Mouse (Mus musculus) embryonic facial prominence, embryonic 11.5 days (tissue): ENCODE results near the gene Txnrd2. TPM values are rescaled to one million over a fixed set of nuclear protein-coding genes. Genes with fewer than 3 reads are reported as not detected.

Experiments
- ATAC-seq: fragments of 200-750 bp; cut with Nextera tagmentation; replicated peaks from 2 replicates; pipeline ENCODE4 v1.8.0; 2017; ENCODE audit warnings: low read depth; ENCODE audit not compliant: insufficient number of reproducible peaks, low FRiP score, low TSS enrichment
- DNase-seq: peaks from one replicate; pipeline ENCODE4 v3.0.0-alpha.2; 2015; ENCODE audit warnings: low spot score
- H3K27ac ChIP-seq: fragments of 300-500 bp; sonication (generic); replicated peaks from 2 replicates; pipeline ENCODE4 v1.5.1; 2014; ENCODE audit warnings: mild to moderate bottlenecking, low read depth, low read length, control low read depth
- H3K27me3 ChIP-seq: fragments of 300-500 bp; sonication (generic); 2 replicates; pipeline ENCODE4 v1.6.1; 2014; ENCODE audit warnings: mild to moderate bottlenecking, low read length, moderate library complexity, mixed read lengths; ENCODE audit not compliant: control insufficient read depth, insufficient read depth
- H3K36me3 ChIP-seq: fragments of 300-500 bp; sonication (generic); replicated peaks from 2 replicates; pipeline ENCODE4 v1.6.1; 2014; ENCODE audit warnings: low read depth, mild to moderate bottlenecking, low read length, moderate library complexity, mixed read lengths; ENCODE audit not compliant: control insufficient read depth, insufficient read depth
- H3K4me1 ChIP-seq: fragments of 300-500 bp; sonication (generic); 2 replicates; pipeline ENCODE4 v1.6.1; 2014; ENCODE audit warnings: low read length, mixed read lengths; ENCODE audit not compliant: control insufficient read depth, insufficient read depth
- H3K4me2 ChIP-seq: fragments of 300-500 bp; sonication (generic); 2 replicates; pipeline ENCODE4 v1.6.1; 2014; ENCODE audit warnings: low read depth, mild to moderate bottlenecking, control low read depth, low read length, moderate library complexity
- H3K4me3 ChIP-seq: fragments of 300-500 bp; sonication (generic); 2 replicates; pipeline ENCODE4 v1.5.1; 2014; ENCODE audit warnings: low read depth, low read length, control low read depth
- H3K9ac ChIP-seq: fragments of 300-500 bp; sonication (generic); replicated peaks from 2 replicates; pipeline ENCODE4 v1.6.1; 2014; ENCODE audit warnings: mild to moderate bottlenecking, control low read depth, low read length
- H3K9me3 ChIP-seq: fragments of 300-500 bp; sonication (generic); replicated peaks from 2 replicates; pipeline ENCODE4 v1.6.1; 2016; ENCODE audit warnings: mild to moderate bottlenecking, low read length, inconsistent platforms, mixed read lengths; ENCODE audit not compliant: control insufficient read depth
- WGBS: fragments of 180-500 bp; shearing (Covaris S2); extraction: QIAGEN DNeasy Blood & Tissue Kit; methylation state at CpG from one replicate; pipeline ENCODE4 v1.1.7; 2014; 5-methylcytosine and 5-hydroxymethylcytosine counted together
- polyA plus RNA-seq: library from polyadenylated mRNA; unstranded; fragments of >200 nt; fragmentation: Nextera tagmentation; extraction: Ambion mirVana; gene quantifications from 2 replicates; pipeline ENCODE4 v1.2.1, GENCODE M21; 2014

The Txnrd2 gene
- polyA plus RNA-seq, 1 experiment from 2014 or later: 15.9 TPM

DNA sequence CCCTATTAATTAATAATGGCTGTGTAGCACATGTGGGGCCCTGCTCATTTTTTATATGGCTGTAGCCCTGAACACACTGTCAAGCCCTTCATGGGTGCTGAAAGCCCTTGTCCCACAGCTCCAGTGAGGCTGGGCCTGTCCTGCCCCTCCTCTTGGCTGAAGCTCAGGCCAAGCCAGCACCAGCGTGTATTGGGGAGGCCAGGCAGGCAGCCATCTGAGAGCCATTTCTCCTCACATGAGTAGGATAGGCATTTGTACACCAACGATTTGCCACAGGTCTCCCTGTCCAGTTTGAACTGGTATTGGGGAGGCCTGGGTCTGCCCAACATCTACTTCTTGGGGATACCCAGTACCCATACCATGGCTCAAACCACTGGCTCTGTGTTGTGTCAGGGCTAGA, 47.8 kb downstream of the Txnrd2 start:
- Histone ChIP-seq H3K9ac (no peak overlapping the region), H3K27me3 (no peaks in the 10 kb centered on the region), H3K4me1 (no peaks in the 10 kb centered on the region; the same call in 1 of the 2 replicates), H3K4me3 (no peak overlapping the region), H3K9me3 (no peaks in the 10 kb centered on the region), H3K27ac (no peak overlapping the region), H3K36me3 (no peaks in the 10 kb centered on the region), H3K4me2 (no peak overlapping the region)
- DNase-seq (no peak), ATAC-seq (no peak)
- 90% methylated on average over 2 of the region's 2 CpGs for whole genome bisulfite sequencing

DNA sequence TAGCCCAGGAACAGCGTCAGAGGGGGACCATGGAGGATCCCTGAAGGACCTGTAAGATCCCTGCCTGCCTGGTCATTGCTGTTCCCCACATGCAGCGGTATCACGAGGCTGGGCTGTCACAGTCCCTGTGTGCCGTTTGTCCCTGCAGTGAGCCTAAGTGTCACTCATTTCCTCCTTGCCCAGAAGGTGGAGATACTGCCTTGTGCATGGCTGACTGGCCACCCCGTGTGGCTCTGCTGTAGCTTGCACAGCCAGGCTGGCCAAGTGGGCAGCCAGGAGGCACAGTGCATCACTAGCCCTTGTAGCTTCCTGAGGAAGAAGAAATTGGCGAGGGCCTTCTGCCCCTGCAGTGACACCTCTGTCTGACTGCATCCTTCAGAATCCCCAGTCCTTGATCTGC, 51.8 kb downstream of the Txnrd2 start:
- no peak overlapping the region for H3K4me2 ChIP-seq
- H3K27me3 ChIP-seq: no peaks in the 10 kb centered on the region
- 59% methylated on average over 6 of the region's 6 CpGs for WGBS
- DNase-seq (no peak), ATAC-seq (no peak)
- H3K4me1 ChIP-seq: no peaks in the 10 kb centered on the region; the same call in 1 of the 2 replicates
- H3K9ac ChIP-seq: no peak overlapping the region
- no peak overlapping the region for H3K27ac ChIP-seq
- H3K36me3 ChIP-seq: no peaks in the 10 kb centered on the region
- H3K9me3 ChIP-seq: no peaks in the 10 kb centered on the region
- no peak overlapping the region for H3K4me3 ChIP-seq

- no peak for ATAC-seq
- no peak for DNase-seq
- no peaks in the 10 kb centered on the region for H3K36me3 ChIP-seq
- no peaks in the 10 kb centered on the region for H3K27me3 ChIP-seq
- H3K4me3 ChIP-seq: no peak overlapping the region
- H3K4me1 ChIP-seq: no peaks in the 10 kb centered on the region
- H3K9ac ChIP-seq: no peak overlapping the region
- H3K9me3 ChIP-seq: no peaks in the 10 kb centered on the region
- 43% methylated on average over 7 of the region's 7 CpGs for WGBS
- H3K4me2 ChIP-seq: no peak overlapping the region
- no peak overlapping the region for H3K27ac ChIP-seq
These were observed 53.5 kb downstream of the Txnrd2 start for GRCm38 (mm10) chr16:18479667-18480066.

- no peaks in the 10 kb centered on the region for H3K4me1 ChIP-seq
- 70% methylated on average over 4 of the region's 4 CpGs for WGBS
- no peak for DNase-seq
- no peak for ATAC-seq
- H3K36me3 ChIP-seq: no peaks in the 10 kb centered on the region
- H3K4me3 ChIP-seq: no peak overlapping the region
- no peaks in the 10 kb centered on the region for H3K9me3 ChIP-seq
- no peak overlapping the region for H3K9ac ChIP-seq
- no peak overlapping the region for H3K27ac ChIP-seq
- H3K4me2 ChIP-seq: no peak overlapping the region
- no peaks in the 10 kb centered on the region for H3K27me3 ChIP-seq
These were observed 54.8 kb downstream of the Txnrd2 start for GRCm38 (mm10) chr16:18480933-18481485.

DNA sequence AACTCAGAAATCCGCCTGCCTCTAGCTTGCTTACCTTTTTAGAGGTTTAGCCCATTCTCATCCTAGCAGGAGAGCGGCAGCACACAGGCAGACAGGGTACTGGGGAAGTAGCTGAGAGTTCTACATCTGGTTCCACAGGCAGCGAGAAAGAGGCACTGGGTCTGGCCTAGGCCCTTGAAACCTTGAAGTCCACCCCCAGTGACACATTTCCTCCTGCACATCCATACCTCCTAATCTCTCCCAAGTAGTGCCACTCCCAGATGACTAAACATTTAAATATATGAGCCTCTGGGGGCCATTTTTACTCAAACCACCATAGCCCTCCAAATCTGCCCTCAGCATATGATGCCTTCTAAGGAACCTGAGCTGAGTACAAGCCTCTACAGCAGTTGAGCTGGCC, 56.2 kb downstream of the Txnrd2 start:
- H3K4me1 ChIP-seq: no peaks in the 10 kb centered on the region
- no peak overlapping the region for H3K4me2 ChIP-seq
- H3K36me3 ChIP-seq: no peaks in the 10 kb centered on the region
- ATAC-seq (no peak), DNase-seq (no peak)
- H3K9ac ChIP-seq: no peak overlapping the region
- no peaks in the 10 kb centered on the region for H3K9me3 ChIP-seq
- H3K27ac ChIP-seq: no peak overlapping the region
- no peaks in the 10 kb centered on the region for H3K27me3 ChIP-seq
- 84% methylated on average over 3 of the region's 3 CpGs for WGBS
- no peak overlapping the region for H3K4me3 ChIP-seq

- ATAC-seq (peak; percentile 72; the same call in 1 of the 2 replicates), DNase-seq (no peak)
- Histone ChIP-seq H3K27me3 (no peaks in the 10 kb centered on the region), H3K4me3 (no peak overlapping the region), H3K9ac (no peak overlapping the region), H3K27ac (no peak overlapping the region), H3K4me2 (no peak overlapping the region), H3K9me3 (no peaks in the 10 kb centered on the region), H3K36me3 (no peaks in the 10 kb centered on the region), H3K4me1 (no peaks in the 10 kb centered on the region)
- 60% methylated on average over 5 of the region's 5 CpGs for WGBS
These were observed 57.7 kb downstream of the Txnrd2 start for GRCm38 (mm10) chr16:18483839-18484238.

GRCm38 (mm10) chr16:18484386-18484785, 58.2 kb downstream of the Txnrd2 start:
- Histone ChIP-seq H3K4me3 (no peak overlapping the region), H3K27ac (no peak overlapping the region), H3K9ac (no peak overlapping the region), H3K9me3 (no peaks in the 10 kb centered on the region), H3K27me3 (no peaks in the 10 kb centered on the region), H3K4me2 (no peak overlapping the region), H3K4me1 (no peaks in the 10 kb centered on the region), H3K36me3 (no peaks in the 10 kb centered on the region)
- 21% methylated on average over 4 of the region's 4 CpGs for WGBS
- DNase-seq (no peak), ATAC-seq (no peak)

DNA sequence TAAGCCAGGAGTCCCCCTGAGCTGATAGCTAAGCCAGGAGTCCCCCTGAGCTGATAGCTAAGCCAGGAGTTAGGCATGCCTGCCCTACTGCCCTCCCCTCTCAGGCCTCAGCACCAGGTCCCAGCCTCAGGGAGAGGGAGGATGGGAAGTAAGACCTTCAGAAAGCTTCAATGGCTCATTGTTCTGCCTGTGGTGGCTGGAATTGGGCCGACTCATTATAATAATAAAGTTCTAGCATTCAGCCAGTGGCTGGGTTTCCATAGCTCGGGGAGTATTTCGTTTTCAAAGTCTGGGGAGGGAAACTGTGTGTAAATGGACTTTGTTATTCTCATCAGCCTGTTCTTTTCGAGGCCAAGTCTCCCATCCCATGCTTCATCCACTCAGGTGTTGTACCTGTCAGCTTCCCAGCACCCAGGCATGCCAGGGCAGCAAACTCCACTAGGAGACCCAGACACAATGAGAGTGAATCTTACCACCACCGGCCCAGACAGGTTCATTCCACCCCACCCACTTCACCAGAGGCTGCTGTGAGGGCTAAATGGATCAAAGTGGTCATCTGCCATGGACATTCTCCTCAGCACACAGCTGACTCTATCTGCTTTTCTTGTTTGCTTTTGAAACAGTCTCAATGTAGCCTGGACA, 58.7 kb downstream of the Txnrd2 start:
- Histone ChIP-seq H3K4me2 (no peak overlapping the region), H3K27ac (no peak overlapping the region), H3K27me3 (no peaks in the 10 kb centered on the region), H3K9me3 (no peaks in the 10 kb centered on the region), H3K4me1 (no peaks in the 10 kb centered on the region), H3K9ac (no peak overlapping the region), H3K4me3 (no peak overlapping the region), H3K36me3 (no peaks in the 10 kb centered on the region)
- 23% methylated on average over 5 of the region's 5 CpGs for WGBS
- no peak for DNase-seq
- ATAC-seq: no peak
